Mouse (Mus musculus): Measurements from ENCODE around the gene Snai3. TPM values are rescaled to one million over a fixed set of nuclear protein-coding genes. Genes with fewer than 3 reads are reported as not detected.

Gene Snai3
- polyA plus RNA-seq, 1 experiment from 2014 or later = not detected

DNA sequence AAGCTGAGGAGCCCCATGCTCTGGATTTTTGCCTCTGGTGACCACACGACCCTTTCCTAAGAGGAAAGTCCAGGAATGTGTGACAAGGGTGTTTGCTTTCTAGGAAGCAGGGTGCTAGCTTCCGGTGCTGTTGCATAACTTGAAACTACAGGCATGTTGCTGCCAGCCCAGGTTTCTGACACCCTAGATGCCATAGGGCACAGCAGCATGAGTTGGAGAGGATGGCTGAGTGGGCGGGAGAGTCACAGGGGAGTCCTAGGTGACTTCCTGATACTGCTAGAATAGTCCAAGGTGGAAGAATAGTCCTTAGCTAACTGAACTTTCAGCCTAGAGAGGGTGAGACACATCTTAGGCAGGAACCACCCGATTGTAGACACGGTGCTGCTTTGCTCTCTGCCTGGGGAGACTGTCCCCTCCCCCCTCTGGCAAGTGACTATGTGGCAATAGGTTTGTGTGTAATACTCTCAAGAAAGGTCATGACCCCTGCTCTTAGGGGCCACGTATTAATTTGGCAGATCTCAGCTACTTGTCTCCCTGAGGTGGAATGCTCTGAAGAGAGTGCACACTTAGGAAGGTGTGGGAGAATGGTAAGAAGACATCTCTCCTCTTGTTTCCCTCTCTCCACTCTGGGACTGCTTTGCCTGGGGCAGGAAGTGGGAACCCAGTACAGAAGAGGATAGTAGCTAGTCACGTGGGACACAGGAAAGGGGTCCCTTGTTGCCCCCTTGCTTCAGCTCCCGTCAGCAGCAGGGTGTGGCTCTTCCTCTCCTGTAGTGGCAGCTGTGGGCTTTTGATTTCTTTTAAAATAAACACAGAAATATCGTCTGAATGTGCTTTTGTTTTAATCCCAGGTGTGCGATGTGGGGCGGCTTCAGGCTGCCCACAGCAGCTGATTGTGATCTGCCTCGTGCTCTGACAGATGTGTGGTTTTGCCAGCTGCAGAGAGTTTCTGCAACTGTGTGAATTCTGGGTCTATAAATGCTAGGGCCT lies 3.4 kb upstream of the Snai3 start:
- no peak overlapping the region for H3K9ac ChIP-seq (ENCODE audit: low read length)
- peaks cover 9% of the 10 kb centered on the region for H3K36me3 ChIP-seq (ENCODE audit: control insufficient read depth, insufficient read depth, low read length)
- no peaks in the 10 kb centered on the region for H3K9me3 ChIP-seq (ENCODE audit: control insufficient read depth, low read length)
- 60% methylated on average over 12 of the region's 12 CpGs for WGBS
- peaks cover 11% of the 10 kb centered on the region for H3K4me1 ChIP-seq (ENCODE audit: control insufficient read depth, insufficient read depth, low read length)
- no peak overlapping the region for H3K4me3 ChIP-seq (ENCODE audit: low read depth, low read length)
- ATAC-seq (ENCODE audit: insufficient number of reproducible peaks, low FRiP score, low TSS enrichment, low read depth) = no peak
- no peak overlapping the region for H3K27ac ChIP-seq (replicated peaks; ENCODE audit: low read depth, low read length)
- no peak for DNase-seq (ENCODE audit: low spot score)
- H3K4me2 ChIP-seq (ENCODE audit: low read depth, severe bottlenecking) = no peak overlapping the region
- H3K27me3 ChIP-seq (ENCODE audit: control insufficient read depth, insufficient read depth, low read length) = peaks cover 28% of the 10 kb centered on the region

DNA sequence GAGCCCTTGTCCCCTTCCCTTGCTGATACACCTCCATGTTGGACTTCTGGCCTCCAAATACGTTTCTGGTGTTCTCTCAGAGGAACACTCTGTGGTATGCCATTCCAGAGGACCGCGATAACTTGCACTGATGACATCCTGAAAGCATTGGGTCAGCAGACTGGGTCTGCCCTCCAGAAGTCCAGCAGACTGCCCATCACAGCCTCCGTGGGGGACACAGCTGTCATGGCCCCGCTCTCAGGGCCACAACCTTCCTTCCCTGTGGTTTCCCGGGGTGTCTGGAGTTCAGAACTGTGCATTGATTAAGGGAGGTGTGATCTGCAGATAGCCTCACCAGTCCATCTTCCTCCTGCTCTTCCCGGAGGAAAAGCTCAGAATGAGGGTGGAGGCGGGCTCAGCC lies 2.0 kb upstream of the Snai3 start:
- no peak overlapping the region for H3K4me2 ChIP-seq (ENCODE audit: low read depth, severe bottlenecking)
- no peaks in the 10 kb centered on the region for H3K9me3 ChIP-seq (ENCODE audit: control insufficient read depth, low read length)
- no peak overlapping the region for H3K9ac ChIP-seq (ENCODE audit: low read length)
- no peak for ATAC-seq (ENCODE audit: insufficient number of reproducible peaks, low FRiP score, low TSS enrichment, low read depth)
- peaks cover 11% of the 10 kb centered on the region for H3K4me1 ChIP-seq (ENCODE audit: control insufficient read depth, insufficient read depth, low read length)
- H3K36me3 ChIP-seq (ENCODE audit: control insufficient read depth, insufficient read depth, low read length) = peaks cover 6% of the 10 kb centered on the region
- H3K27me3 ChIP-seq (ENCODE audit: control insufficient read depth, insufficient read depth, low read length) = peaks cover 28% of the 10 kb centered on the region
- WGBS = 69% methylated on average over 8 of the region's 8 CpGs
- no peak overlapping the region for H3K4me3 ChIP-seq (ENCODE audit: low read depth, low read length)
- no peak for DNase-seq (ENCODE audit: low spot score)
- H3K27ac ChIP-seq (replicated peaks; ENCODE audit: low read depth, low read length) = no peak overlapping the region

DNA sequence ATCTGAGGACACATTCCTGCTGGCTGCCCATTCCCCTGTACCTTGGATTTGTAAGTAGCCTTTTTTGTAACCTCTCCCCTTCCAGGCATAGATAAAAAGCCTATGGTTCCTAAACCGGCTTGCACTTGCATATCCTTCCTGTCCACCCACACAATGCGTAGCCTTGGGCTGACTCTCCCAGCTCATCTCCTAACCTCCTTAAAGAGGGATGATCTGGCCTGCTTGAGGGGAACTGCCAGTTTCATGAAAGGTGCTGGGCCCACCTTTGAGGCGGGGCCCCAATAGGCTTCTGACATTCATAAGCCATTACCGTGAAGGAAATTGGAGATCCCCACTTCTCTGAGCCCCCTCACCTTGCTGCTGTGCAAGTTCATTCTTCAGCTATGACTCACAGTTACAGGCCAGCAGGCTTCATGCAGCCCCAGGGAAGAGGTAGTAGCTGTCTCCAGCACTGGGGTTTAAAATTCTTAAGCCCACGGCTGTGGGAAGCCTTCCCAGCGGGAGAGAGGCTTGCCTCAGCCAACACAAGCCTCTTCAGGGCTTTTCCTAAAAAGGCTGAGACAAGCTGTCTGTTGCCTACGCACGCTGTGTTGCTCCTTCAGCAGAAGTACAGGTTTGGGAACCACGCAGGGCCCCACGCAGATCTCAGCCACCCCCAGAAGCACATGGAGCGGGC lies 1.1 kb upstream of the Snai3 start:
- Histone ChIP-seq H3K27me3 (ENCODE audit: control insufficient read depth, insufficient read depth, low read length) (peaks cover 28% of the 10 kb centered on the region), H3K4me3 (ENCODE audit: low read depth, low read length) (no peak overlapping the region), H3K9me3 (ENCODE audit: control insufficient read depth, low read length) (no peaks in the 10 kb centered on the region), H3K36me3 (ENCODE audit: control insufficient read depth, insufficient read depth, low read length) (peaks cover 2% of the 10 kb centered on the region), H3K4me2 (ENCODE audit: low read depth, severe bottlenecking) (no peak overlapping the region), H3K9ac (ENCODE audit: low read length) (no peak overlapping the region), H3K27ac (replicated peaks; ENCODE audit: low read depth, low read length) (no peak overlapping the region), H3K4me1 (ENCODE audit: control insufficient read depth, insufficient read depth, low read length) (peaks cover 11% of the 10 kb centered on the region)
- DNase-seq (ENCODE audit: low spot score) = no peak
- ATAC-seq (ENCODE audit: insufficient number of reproducible peaks, low FRiP score, low TSS enrichment, low read depth) = no peak
- 65% methylated on average over 11 of the region's 11 CpGs for WGBS

DNA sequence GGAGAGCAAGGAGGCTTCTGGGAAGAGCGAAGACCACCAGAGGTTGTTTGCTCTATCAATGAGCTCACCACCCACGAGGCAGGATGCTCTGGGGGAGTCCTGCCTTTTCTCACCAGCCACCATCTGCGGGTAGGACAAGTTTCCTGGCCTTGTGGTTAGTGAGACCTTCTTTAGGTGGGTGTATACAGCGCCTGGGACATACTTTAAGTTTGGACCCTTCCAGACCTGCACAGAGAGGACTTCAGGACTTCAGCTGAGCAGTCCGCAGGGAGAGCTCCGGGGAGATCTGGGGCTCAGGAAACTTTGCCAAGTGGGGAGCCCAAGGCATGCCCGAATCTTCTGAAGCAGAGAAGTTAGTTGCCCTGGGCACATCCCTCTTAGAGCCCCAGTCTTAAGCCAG lies 543 bp downstream of the Snai3 start:
- Histone ChIP-seq H3K4me1 (ENCODE audit: control insufficient read depth, insufficient read depth, low read length) (peaks cover 11% of the 10 kb centered on the region), H3K9ac (ENCODE audit: low read length) (no peak overlapping the region), H3K27me3 (ENCODE audit: control insufficient read depth, insufficient read depth, low read length) (peaks cover 28% of the 10 kb centered on the region), H3K27ac (replicated peaks; ENCODE audit: low read depth, low read length) (no peak overlapping the region), H3K4me2 (ENCODE audit: low read depth, severe bottlenecking) (peak overlapping the region; percentile 50), H3K36me3 (ENCODE audit: control insufficient read depth, insufficient read depth, low read length) (no peaks in the 10 kb centered on the region), H3K4me3 (ENCODE audit: low read depth, low read length) (peak overlapping the region; percentile 15; the same call in 1 of the 2 replicates), H3K9me3 (ENCODE audit: control insufficient read depth, low read length) (no peaks in the 10 kb centered on the region)
- 34% methylated on average over 7 of the region's 7 CpGs for WGBS
- ATAC-seq (ENCODE audit: insufficient number of reproducible peaks, low FRiP score, low TSS enrichment, low read depth) = no peak
- DNase-seq (ENCODE audit: low spot score) = no peak

DNA sequence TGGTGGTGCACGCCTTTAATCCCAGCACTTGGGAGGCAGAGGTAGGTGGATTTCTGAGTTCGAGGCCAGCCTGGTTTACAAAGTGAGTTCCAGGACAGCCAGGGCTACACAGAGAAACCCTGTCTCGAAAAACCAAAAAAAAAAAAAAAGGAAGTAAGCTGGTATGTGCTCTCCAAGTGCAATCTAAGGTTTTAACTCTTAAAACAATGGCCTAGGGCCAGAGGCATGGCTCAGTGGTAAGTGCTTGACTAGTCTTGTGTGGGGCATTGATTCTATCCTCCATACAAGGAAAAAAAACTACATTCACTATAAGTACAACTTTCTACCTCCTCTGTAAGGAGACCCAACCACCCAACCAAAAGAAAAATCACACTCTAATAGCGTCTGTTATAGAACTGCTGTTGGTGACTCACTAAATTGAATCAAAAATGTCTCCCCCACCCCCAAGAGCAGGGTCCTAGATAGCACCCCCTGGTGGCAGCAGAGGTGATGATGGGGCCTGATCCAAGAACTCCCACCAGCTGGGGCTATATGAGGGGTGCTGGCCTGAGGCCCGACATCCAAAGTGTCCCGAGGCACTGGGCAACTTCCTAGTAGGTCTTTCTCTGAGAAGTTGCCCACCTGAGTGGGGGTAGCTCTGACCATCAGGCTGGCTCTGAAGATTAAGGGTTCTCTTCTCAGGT lies 1.2 kb downstream of the Snai3 start:
- Histone ChIP-seq H3K27ac (replicated peaks; ENCODE audit: low read depth, low read length) (no peak overlapping the region), H3K4me1 (ENCODE audit: control insufficient read depth, insufficient read depth, low read length) (peaks cover 11% of the 10 kb centered on the region), H3K9me3 (ENCODE audit: control insufficient read depth, low read length) (no peaks in the 10 kb centered on the region), H3K27me3 (ENCODE audit: control insufficient read depth, insufficient read depth, low read length) (peaks cover 28% of the 10 kb centered on the region), H3K9ac (ENCODE audit: low read length) (no peak overlapping the region), H3K4me3 (ENCODE audit: low read depth, low read length) (no peak overlapping the region), H3K4me2 (ENCODE audit: low read depth, severe bottlenecking) (no peak overlapping the region), H3K36me3 (ENCODE audit: control insufficient read depth, insufficient read depth, low read length) (no peaks in the 10 kb centered on the region)
- ATAC-seq (ENCODE audit: insufficient number of reproducible peaks, low FRiP score, low TSS enrichment, low read depth) (no peak), DNase-seq (ENCODE audit: low spot score) (no peak)
- WGBS = 55% methylated on average over 6 of the region's 6 CpGs

DNA sequence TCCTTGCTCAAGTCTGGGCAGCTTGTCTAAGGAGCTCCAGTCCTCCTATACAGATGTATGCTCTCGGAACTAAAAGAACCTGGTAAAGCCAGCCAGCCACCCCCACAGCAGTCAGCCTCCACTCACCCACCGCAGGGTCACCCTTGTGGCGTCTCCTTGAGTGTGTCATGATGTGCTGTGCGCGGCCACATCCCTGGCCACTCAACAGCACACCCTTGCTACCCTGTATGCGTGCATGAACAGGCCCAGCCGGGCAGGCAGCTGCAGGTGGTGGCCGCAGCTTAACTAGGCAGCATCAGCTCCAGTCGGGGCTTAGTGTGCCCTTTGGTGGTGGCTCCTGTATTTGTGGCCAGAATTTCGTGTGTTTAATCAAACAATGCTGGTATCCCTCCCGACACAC lies 3.4 kb downstream of the Snai3 start:
- no peak overlapping the region for H3K27ac ChIP-seq (replicated peaks; ENCODE audit: low read depth, low read length)
- no peak overlapping the region for H3K9ac ChIP-seq (ENCODE audit: low read length)
- no peaks in the 10 kb centered on the region for H3K36me3 ChIP-seq (ENCODE audit: control insufficient read depth, insufficient read depth, low read length)
- no peak overlapping the region for H3K4me3 ChIP-seq (ENCODE audit: low read depth, low read length)
- ATAC-seq (ENCODE audit: insufficient number of reproducible peaks, low FRiP score, low TSS enrichment, low read depth) = no peak
- no peak for DNase-seq (ENCODE audit: low spot score)
- H3K4me2 ChIP-seq (ENCODE audit: low read depth, severe bottlenecking) = no peak overlapping the region
- peaks cover 11% of the 10 kb centered on the region for H3K4me1 ChIP-seq (ENCODE audit: control insufficient read depth, insufficient read depth, low read length)
- 81% methylated on average over 11 of the region's 11 CpGs for WGBS
- no peaks in the 10 kb centered on the region for H3K9me3 ChIP-seq (ENCODE audit: control insufficient read depth, low read length)
- peaks cover 28% of the 10 kb centered on the region for H3K27me3 ChIP-seq (ENCODE audit: control insufficient read depth, insufficient read depth, low read length)

DNA sequence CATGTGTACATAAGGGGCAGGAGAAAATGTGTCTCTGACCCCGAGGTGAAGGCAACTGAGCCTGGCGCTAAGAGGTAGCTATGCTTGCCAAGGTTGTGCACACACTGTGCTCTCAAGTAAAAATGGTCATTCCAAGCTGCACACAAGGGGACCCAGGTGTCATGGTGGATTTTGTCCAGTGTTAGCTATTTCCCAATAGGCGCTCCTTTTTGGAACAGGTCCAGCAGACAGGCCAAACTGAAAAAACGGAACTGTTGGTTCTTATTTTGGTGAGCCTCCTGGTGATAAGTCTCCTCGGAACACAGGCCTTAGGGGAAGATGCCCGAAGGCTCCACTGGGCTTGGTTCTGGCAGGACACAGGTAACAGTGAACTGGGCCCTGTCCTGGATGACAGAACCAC lies 6.1 kb downstream of the Snai3 start:
- Histone ChIP-seq H3K4me3 (ENCODE audit: low read depth, low read length) (no peak overlapping the region), H3K27me3 (ENCODE audit: control insufficient read depth, insufficient read depth, low read length) (peaks cover 2% of the 10 kb centered on the region)
- no peak for DNase-seq (ENCODE audit: low spot score)

DNA sequence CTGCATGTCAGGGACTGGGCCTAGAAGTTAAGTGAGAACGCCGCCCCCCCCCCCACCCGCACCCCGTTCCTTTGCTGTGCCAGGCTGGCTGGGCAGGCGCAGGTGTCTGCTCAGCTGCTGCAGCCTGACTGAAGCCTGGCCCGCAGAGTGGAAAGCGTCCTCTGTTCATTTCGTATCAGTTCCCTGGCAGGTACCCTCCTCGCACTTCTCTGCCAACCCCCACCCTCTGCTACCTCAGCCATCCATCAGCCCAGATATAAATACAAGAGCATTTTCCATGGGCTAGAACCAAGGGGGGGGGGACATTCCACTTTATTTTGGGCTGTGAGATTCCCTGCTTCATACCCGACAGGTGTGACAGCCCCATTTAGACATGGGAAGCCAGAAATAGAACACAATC lies 8.4 kb downstream of the Snai3 start:
- DNase-seq (ENCODE audit: low spot score) = no peak
- Histone ChIP-seq H3K27ac (replicated peaks; ENCODE audit: low read depth, low read length) (no peak overlapping the region), H3K4me3 (ENCODE audit: low read depth, low read length) (no peak overlapping the region), H3K9me3 (ENCODE audit: control insufficient read depth, low read length) (no peaks in the 10 kb centered on the region), H3K4me1 (ENCODE audit: control insufficient read depth, insufficient read depth, low read length) (no peaks in the 10 kb centered on the region), H3K4me2 (ENCODE audit: low read depth, severe bottlenecking) (no peak overlapping the region), H3K36me3 (ENCODE audit: control insufficient read depth, insufficient read depth, low read length) (no peaks in the 10 kb centered on the region), H3K27me3 (ENCODE audit: control insufficient read depth, insufficient read depth, low read length) (no peaks in the 10 kb centered on the region), H3K9ac (ENCODE audit: low read length) (no peak overlapping the region)
- WGBS = 81% methylated on average over 10 of the region's 10 CpGs
- ATAC-seq (ENCODE audit: insufficient number of reproducible peaks, low FRiP score, low TSS enrichment, low read depth) = no peak

More for the DNA sequence above, 6.1 kb downstream of the Snai3 start:
- no peak overlapping the region for H3K4me2 ChIP-seq (ENCODE audit: low read depth, severe bottlenecking)
- no peaks in the 10 kb centered on the region for H3K9me3 ChIP-seq (ENCODE audit: control insufficient read depth, low read length)
- WGBS = 89% methylated on average over 6 of the region's 6 CpGs
- no peaks in the 10 kb centered on the region for H3K36me3 ChIP-seq (ENCODE audit: control insufficient read depth, insufficient read depth, low read length)
- ATAC-seq (ENCODE audit: insufficient number of reproducible peaks, low FRiP score, low TSS enrichment, low read depth) = no peak
- H3K27ac ChIP-seq (replicated peaks; ENCODE audit: low read depth, low read length) = no peak overlapping the region
- H3K4me1 ChIP-seq (ENCODE audit: control insufficient read depth, insufficient read depth, low read length) = no peaks in the 10 kb centered on the region
- H3K9ac ChIP-seq (ENCODE audit: low read length) = no peak overlapping the region

All from limb, embryonic 11.5 days (tissue).